Mouse (Mus musculus): ENCODE results near the gene Gm44965. TPM values are rescaled to one million over a fixed set of nuclear protein-coding genes. Genes with fewer than 3 reads are reported as not detected.

The Gm44965 gene
- 10.0 TPM in 1 of 2 replicates, not detected in the other for total RNA-seq (2017)

- ATAC-seq (replicated peaks in 1 of 2; ENCODE audit: insufficient read depth in 1 of 2, low FRiP score in 2 of 2, low TSS enrichment in 1 of 2, low read depth in 1 of 2, poor library complexity in 2 of 2, severe bottlenecking in 2 of 2): peak; percentile 71 to 76
Observed at GRCm38 (mm10) chr6:48593158-48594042, at the start of gene Gm44965, which contains the start of gene Repin1. TSS of gene Gm44965 (plus strand) at chr6:48593941. TSS of gene Repin1 (plus strand) at chr6:48593883.

GRCm38 (mm10) chr6:48545251-48545650 lies 48.5 kb upstream of the Gm44965 start:
- ATAC-seq (replicated peaks in 1 of 2; ENCODE audit: insufficient read depth in 1 of 2, low FRiP score in 2 of 2, low TSS enrichment in 1 of 2, low read depth in 1 of 2, poor library complexity in 2 of 2, severe bottlenecking in 2 of 2): no peak

- 0 out of 4 replicates have a peak, but pooled peaks of 1 of the 2 experiments have one; percentile 13 for ATAC-seq (replicated peaks in 1 of 2; ENCODE audit: insufficient read depth in 1 of 2, low FRiP score in 2 of 2, low TSS enrichment in 1 of 2, low read depth in 1 of 2, poor library complexity in 2 of 2, severe bottlenecking in 2 of 2)
Observed at GRCm38 (mm10) chr6:48546271-48546670, 47.5 kb upstream of the Gm44965 start.

- no peak for ATAC-seq (replicated peaks in 1 of 2; ENCODE audit: insufficient read depth in 1 of 2, low FRiP score in 2 of 2, low TSS enrichment in 1 of 2, low read depth in 1 of 2, poor library complexity in 2 of 2, severe bottlenecking in 2 of 2)
Observed at GRCm38 (mm10) chr6:48546858-48547257, 46.9 kb upstream of the Gm44965 start.

GRCm38 (mm10) chr6:48548314-48548713 lies 45.4 kb upstream of the Gm44965 start:
- no peak for ATAC-seq (replicated peaks in 1 of 2; ENCODE audit: insufficient read depth in 1 of 2, low FRiP score in 2 of 2, low TSS enrichment in 1 of 2, low read depth in 1 of 2, poor library complexity in 2 of 2, severe bottlenecking in 2 of 2)

GRCm38 (mm10) chr6:48552918-48553317 lies 40.8 kb upstream of the Gm44965 start:
- ATAC-seq (replicated peaks in 1 of 2; ENCODE audit: insufficient read depth in 1 of 2, low FRiP score in 2 of 2, low TSS enrichment in 1 of 2, low read depth in 1 of 2, poor library complexity in 2 of 2, severe bottlenecking in 2 of 2): no peak

GRCm38 (mm10) chr6:48553819-48554218 lies 39.9 kb upstream of the Gm44965 start:
- ATAC-seq (replicated peaks in 1 of 2; ENCODE audit: insufficient read depth in 1 of 2, low FRiP score in 2 of 2, low TSS enrichment in 1 of 2, low read depth in 1 of 2, poor library complexity in 2 of 2, severe bottlenecking in 2 of 2): no peak

- peak; percentile 94 to 98 for ATAC-seq (replicated peaks in 1 of 2; ENCODE audit: insufficient read depth in 1 of 2, low FRiP score in 2 of 2, low TSS enrichment in 1 of 2, low read depth in 1 of 2, poor library complexity in 2 of 2, severe bottlenecking in 2 of 2)
Observed at GRCm38 (mm10) chr6:48554280-48555103, 39.2 kb upstream of the Gm44965 start, which contains the start of gene Lrrc61. TSS of gene Lrrc61 (plus strand) at chr6:48554796.

- ATAC-seq (replicated peaks in 1 of 2; ENCODE audit: insufficient read depth in 1 of 2, low FRiP score in 2 of 2, low TSS enrichment in 1 of 2, low read depth in 1 of 2, poor library complexity in 2 of 2, severe bottlenecking in 2 of 2): peak; percentile 29 to 33; a peak in 2 of 4 replicates
Observed at GRCm38 (mm10) chr6:48555104-48555890, 38.4 kb upstream of the Gm44965 start.

- ATAC-seq (replicated peaks in 1 of 2; ENCODE audit: insufficient read depth in 1 of 2, low FRiP score in 2 of 2, low TSS enrichment in 1 of 2, low read depth in 1 of 2, poor library complexity in 2 of 2, severe bottlenecking in 2 of 2): no peak
Observed at GRCm38 (mm10) chr6:48555956-48556355, 37.8 kb upstream of the Gm44965 start.

GRCm38 (mm10) chr6:48565693-48566310 lies 27.9 kb upstream of the Gm44965 start:
- no peak for ATAC-seq (replicated peaks in 1 of 2; ENCODE audit: insufficient read depth in 1 of 2, low FRiP score in 2 of 2, low TSS enrichment in 1 of 2, low read depth in 1 of 2, poor library complexity in 2 of 2, severe bottlenecking in 2 of 2)

GRCm38 (mm10) chr6:48566312-48566711 lies 27.4 kb upstream of the Gm44965 start:
- ATAC-seq (replicated peaks in 1 of 2; ENCODE audit: insufficient read depth in 1 of 2, low FRiP score in 2 of 2, low TSS enrichment in 1 of 2, low read depth in 1 of 2, poor library complexity in 2 of 2, severe bottlenecking in 2 of 2): no peak

GRCm38 (mm10) chr6:48568036-48568984 lies 25.4 kb upstream of the Gm44965 start:
- ATAC-seq (replicated peaks in 1 of 2; ENCODE audit: insufficient read depth in 1 of 2, low FRiP score in 2 of 2, low TSS enrichment in 1 of 2, low read depth in 1 of 2, poor library complexity in 2 of 2, severe bottlenecking in 2 of 2): peak; percentile 75 to 80

- no peak for ATAC-seq (replicated peaks in 1 of 2; ENCODE audit: insufficient read depth in 1 of 2, low FRiP score in 2 of 2, low TSS enrichment in 1 of 2, low read depth in 1 of 2, poor library complexity in 2 of 2, severe bottlenecking in 2 of 2)
Observed at GRCm38 (mm10) chr6:48569065-48569807, 24.5 kb upstream of the Gm44965 start.

- ATAC-seq (replicated peaks in 1 of 2; ENCODE audit: insufficient read depth in 1 of 2, low FRiP score in 2 of 2, low TSS enrichment in 1 of 2, low read depth in 1 of 2, poor library complexity in 2 of 2, severe bottlenecking in 2 of 2): no peak
Observed at GRCm38 (mm10) chr6:48572014-48572413, 21.7 kb upstream of the Gm44965 start.
